Mouse (Mus musculus) left cerebral cortex, postnatal 25 days (tissue): ENCODE measurements around the gene Ffar4. TPM values are rescaled to one million over a fixed set of nuclear protein-coding genes. Genes with fewer than 3 reads are reported as not detected.

Experiments used
- total RNA-seq, 2 experiments: library from RNA; stranded (reverse); gene quantifications; 2 replicates each; pipeline ENCODE4 v1.2.3; 2021

Gene Ffar4
- total RNA-seq, 2 experiments from 2014 or later, result not detected

Other genes starting within 250 kb of the Ffar4 start
- gene Myof, start 53.5 kb upstream of the Ffar4 start, total RNA-seq, result 1 to 10 TPM; 5.6 to 5.7 TPM
- gene Cep55, start 42.1 kb upstream of the Ffar4 start, total RNA-seq, result under 1 TPM; 0.18 to 0.32 TPM
- gene Rbp4, start 28.2 kb downstream of the Ffar4 start, total RNA-seq, result 10 to 100 TPM; 21.8 to 27.6 TPM
- gene Pde6c, start 35.7 kb downstream of the Ffar4 start, total RNA-seq, result under 1 TPM; 0.34 to 0.69 TPM
- gene Fra10ac1, start 127.1 kb downstream of the Ffar4 start, total RNA-seq, result 10 to 100 TPM; 14.5 to 16.7 TPM
- 100 to 1,000 TPM; 141 to 144 TPM for gene Lgi1, start 167.5 kb downstream of the Ffar4 start, total RNA-seq